Mouse (Mus musculus) common myeloid progenitor, adult 5-6 weeks (primary cell): Measurements from ENCODE around the gene Srsf7. TPM values are rescaled to one million over a fixed set of nuclear protein-coding genes. Genes with fewer than 3 reads are reported as not detected.
A peak's percentile ranks its signal among the peaks of the same experiment; 100 is the strongest.
"Not testable (repeated sequence)": the region's sequence is repeated elsewhere in the genome, so short reads cannot be mapped to it uniquely, and the experiment has no call there.

Experiments used
- ATAC-seq: replicated peaks from 2 replicates; pipeline ENCODE4 v1.8.0; 2016; ENCODE audit warnings: low read depth, mild to moderate bottlenecking, moderate TSS enrichment, inconsistent platforms; ENCODE audit not compliant: poor library complexity, severe bottlenecking
- total RNA-seq: library from RNA; stranded (forward); fragments of 200-1000, 187-1606 nt; gene quantifications from 2 replicates; pipeline ENCODE4 v1.2.3, GENCODE M21; 2017

The Srsf7 gene
- total RNA-seq, 1 experiment from 2014 or later: 493 TPM

GRCm38 (mm10) chr17:80205657-80206056 lies 1.4 kb downstream of the Srsf7 start:
- ATAC-seq: no peak

GRCm38 (mm10) chr17:80199160-80199778 lies 7.8 kb downstream of the Srsf7 start:
- peak; percentile 23; the same call in 1 of the 2 replicates for ATAC-seq

GRCm38 (mm10) chr17:80193075-80193474 lies 14.0 kb downstream of the Srsf7 start:
- ATAC-seq: 0 out of 2 replicates have a peak, but pooled peaks have one; percentile 47

- peak; percentile 46; the same call in 1 of the 2 replicates for ATAC-seq
Measured at GRCm38 (mm10) chr17:80183615-80184014, 23.5 kb downstream of the Srsf7 start.

- no peak for ATAC-seq
Measured at GRCm38 (mm10) chr17:80180468-80180867, 26.6 kb downstream of the Srsf7 start.

GRCm38 (mm10) chr17:80179959-80180358 lies 27.1 kb downstream of the Srsf7 start:
- ATAC-seq: peak; percentile 96

- not testable (repeated sequence) for ATAC-seq
Measured at GRCm38 (mm10) chr17:80178846-80179245, 28.3 kb downstream of the Srsf7 start.

- no peak for ATAC-seq
Measured at GRCm38 (mm10) chr17:80175966-80176365, 31.1 kb downstream of the Srsf7 start.

- ATAC-seq: peak; percentile 41
Measured at GRCm38 (mm10) chr17:80175386-80175739, 31.7 kb downstream of the Srsf7 start.

- peak; percentile 44 for ATAC-seq
Measured at GRCm38 (mm10) chr17:80174699-80175385, 32.3 kb downstream of the Srsf7 start.

- no peak for ATAC-seq
Measured at GRCm38 (mm10) chr17:80174146-80174545, 33.0 kb downstream of the Srsf7 start.

GRCm38 (mm10) chr17:80173708-80174107 lies 33.4 kb downstream of the Srsf7 start:
- no peak for ATAC-seq

- peak; percentile 64 for ATAC-seq
Measured at GRCm38 (mm10) chr17:80172761-80173160, 34.3 kb downstream of the Srsf7 start.

- ATAC-seq: no peak
Measured at GRCm38 (mm10) chr17:80171948-80172347, 35.2 kb downstream of the Srsf7 start.

- ATAC-seq: no peak
Measured at GRCm38 (mm10) chr17:80170951-80171350, 36.2 kb downstream of the Srsf7 start.

GRCm38 (mm10) chr17:80169792-80170191 lies 37.3 kb downstream of the Srsf7 start:
- no peak for ATAC-seq

GRCm38 (mm10) chr17:80168425-80169182 lies 38.5 kb downstream of the Srsf7 start:
- no peak for ATAC-seq

GRCm38 (mm10) chr17:80167851-80168251 lies 39.3 kb downstream of the Srsf7 start:
- no peak for ATAC-seq

- ATAC-seq: no peak
Measured at GRCm38 (mm10) chr17:80167436-80167835, 39.7 kb downstream of the Srsf7 start.

- ATAC-seq: no peak
Measured at GRCm38 (mm10) chr17:80166346-80166745, 40.8 kb downstream of the Srsf7 start.

- no peak for ATAC-seq
Measured at GRCm38 (mm10) chr17:80165741-80166140, 41.4 kb downstream of the Srsf7 start.
